Mouse (Mus musculus): Measurements from ENCODE around the gene Fgfr2. TPM values are rescaled to one million over a fixed set of nuclear protein-coding genes. Genes with fewer than 3 reads are reported as not detected.

Gene Fgfr2
- polyA plus RNA-seq, 1 experiment from 2014 or later = 17.2 TPM

DNA sequence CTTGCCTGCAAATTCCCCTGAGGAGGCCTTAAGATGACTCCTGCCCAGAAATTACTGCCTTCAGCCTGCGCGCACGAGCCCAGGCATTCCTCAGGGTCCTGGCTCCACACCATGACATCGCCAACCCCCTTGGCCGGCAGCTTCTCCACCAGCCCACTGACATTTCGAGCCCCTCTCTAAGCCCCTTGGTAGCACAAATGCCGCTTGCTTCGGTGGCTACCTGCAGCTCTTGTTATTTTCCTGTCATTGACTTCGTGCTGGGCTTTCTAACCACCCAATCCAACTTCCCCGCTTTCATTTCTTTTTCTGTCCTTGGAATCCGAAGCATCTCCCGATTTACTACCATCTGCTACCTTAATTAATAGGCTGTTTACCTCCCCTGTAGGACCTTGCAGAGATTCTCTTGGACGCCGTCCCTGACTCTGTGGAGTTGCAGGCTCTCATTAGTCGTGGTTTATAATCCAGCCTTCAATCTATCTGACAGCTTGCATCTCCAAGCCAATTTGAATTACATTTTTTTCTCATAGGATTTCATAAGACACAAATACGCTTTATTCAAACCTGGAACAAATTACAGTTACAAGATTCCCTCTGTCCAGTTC lies 2993.7 kb downstream of the Fgfr2 start:
- no peak overlapping the region for H3K9ac ChIP-seq

GRCm38 (mm10) chr7:130121507-130121906 lies 3001.6 kb downstream of the Fgfr2 start:
- Histone ChIP-seq H3K9ac (no peak overlapping the region), H3K27me3 (no peaks in the 10 kb centered on the region), H3K4me1 (replicated peaks) (no peaks in the 10 kb centered on the region), H3K27ac (no peak overlapping the region), H3K36me3 (no peaks in the 10 kb centered on the region), H3K4me3 (no peak overlapping the region), H3K4me2 (no peak overlapping the region), H3K9me3 (replicated peaks) (no peaks in the 10 kb centered on the region)
- no peak for ATAC-seq (replicated peaks; ENCODE audit: insufficient number of reproducible peaks, insufficient read depth, low FRiP score, low read depth)
- 38% methylated on average over 2 of the region's 2 CpGs for WGBS

More for the DNA sequence above, 2993.7 kb downstream of the Fgfr2 start:
- no peak overlapping the region for H3K27ac ChIP-seq
- no peaks in the 10 kb centered on the region for H3K4me1 ChIP-seq (replicated peaks)
- H3K36me3 ChIP-seq = no peaks in the 10 kb centered on the region
- no peak for ATAC-seq (replicated peaks; ENCODE audit: insufficient number of reproducible peaks, insufficient read depth, low FRiP score, low read depth)
- H3K4me2 ChIP-seq = no peak overlapping the region
- no peaks in the 10 kb centered on the region for H3K27me3 ChIP-seq
- no peaks in the 10 kb centered on the region for H3K9me3 ChIP-seq (replicated peaks)
- 36% methylated on average over 16 of the region's 16 CpGs for WGBS
- no peak overlapping the region for H3K4me3 ChIP-seq

GRCm38 (mm10) chr7:130119466-130119865 lies 3003.7 kb downstream of the Fgfr2 start:
- WGBS = 48% methylated on average over 6 of the region's 6 CpGs
- Histone ChIP-seq H3K4me2 (no peak overlapping the region), H3K4me1 (replicated peaks) (peaks cover under 1% of the 10 kb centered on the region; the same call in 1 of the 2 replicates), H3K27ac (no peak overlapping the region), H3K27me3 (no peaks in the 10 kb centered on the region), H3K9ac (no peak overlapping the region), H3K36me3 (no peaks in the 10 kb centered on the region), H3K4me3 (no peak overlapping the region), H3K9me3 (replicated peaks) (no peaks in the 10 kb centered on the region)
- no peak for ATAC-seq (replicated peaks; ENCODE audit: insufficient number of reproducible peaks, insufficient read depth, low FRiP score, low read depth)

GRCm38 (mm10) chr7:130118726-130119125 lies 3004.4 kb downstream of the Fgfr2 start:
- no peak for ATAC-seq (replicated peaks; ENCODE audit: insufficient number of reproducible peaks, insufficient read depth, low FRiP score, low read depth)
- Histone ChIP-seq H3K36me3 (no peaks in the 10 kb centered on the region), H3K9me3 (replicated peaks) (no peaks in the 10 kb centered on the region), H3K4me3 (no peak overlapping the region), H3K27me3 (no peaks in the 10 kb centered on the region), H3K4me2 (no peak overlapping the region), H3K27ac (no peak overlapping the region), H3K9ac (no peak overlapping the region), H3K4me1 (replicated peaks) (peaks cover 6% of the 10 kb centered on the region)
- WGBS = 36% methylated on average over 4 of the region's 4 CpGs

GRCm38 (mm10) chr7:130117466-130118123 lies 3005.6 kb downstream of the Fgfr2 start:
- H3K4me1 ChIP-seq (replicated peaks) = peaks cover 6% of the 10 kb centered on the region
- no peak overlapping the region for H3K27ac ChIP-seq
- no peak overlapping the region for H3K9ac ChIP-seq
- H3K4me2 ChIP-seq = no peak overlapping the region
- no peaks in the 10 kb centered on the region for H3K36me3 ChIP-seq
- 42% methylated on average over 4 of the region's 4 CpGs for WGBS
- H3K27me3 ChIP-seq = no peaks in the 10 kb centered on the region
- ATAC-seq (replicated peaks; ENCODE audit: insufficient number of reproducible peaks, insufficient read depth, low FRiP score, low read depth) = no peak
- H3K9me3 ChIP-seq (replicated peaks) = no peaks in the 10 kb centered on the region
- no peak overlapping the region for H3K4me3 ChIP-seq

DNA sequence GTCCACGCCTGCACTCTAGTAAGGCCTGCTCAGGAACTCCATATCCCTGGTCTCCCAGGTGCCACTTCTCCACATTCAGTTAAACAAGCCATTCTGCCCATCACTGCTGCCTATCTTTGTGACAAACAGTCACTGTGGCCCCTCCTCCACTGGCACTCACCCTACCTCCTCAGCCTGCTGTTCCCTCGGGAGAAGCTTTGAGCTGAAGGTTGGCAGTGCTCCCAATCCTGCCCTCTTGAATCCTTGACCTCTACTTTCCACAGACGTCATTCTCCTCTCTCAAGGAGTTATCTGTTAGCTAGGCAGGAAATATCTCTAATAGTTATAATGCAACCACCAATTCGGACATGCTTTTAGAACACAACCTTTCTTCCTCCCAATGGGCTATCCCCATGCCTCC lies 3008.7 kb downstream of the Fgfr2 start:
- no peak overlapping the region for H3K4me2 ChIP-seq
- WGBS = 28% methylated on average over 4 of the region's 4 CpGs
- no peak overlapping the region for H3K9ac ChIP-seq
- no peaks in the 10 kb centered on the region for H3K9me3 ChIP-seq (replicated peaks)
- H3K4me3 ChIP-seq = no peak overlapping the region
- H3K27ac ChIP-seq = no peak overlapping the region
- peaks cover 6% of the 10 kb centered on the region for H3K4me1 ChIP-seq (replicated peaks)
- no peaks in the 10 kb centered on the region for H3K27me3 ChIP-seq
- no peak for ATAC-seq (replicated peaks; ENCODE audit: insufficient number of reproducible peaks, insufficient read depth, low FRiP score, low read depth)
- H3K36me3 ChIP-seq = no peaks in the 10 kb centered on the region

Small RNA genes within 50 kb of the gene (microRNA-seq; reads per million reads assigned to microRNA genes)
- 0.63 reads per million for gene Mir7061

Other genes with a start within 250 kb of the Fgfr2 start
- gene Zranb1, start 192.2 kb downstream of the Fgfr2 start, polyA plus RNA-seq (2015; fragmentation: Nextera tagmentation; extraction: Ambion mirVana) = 8.4 and 9.3 TPM in 2 replicates
- 40.8 and 48.8 TPM in 2 replicates for gene Ctbp2, start 1.0 kb upstream of the Fgfr2 start, polyA plus RNA-seq (2015; fragmentation: Nextera tagmentation; extraction: Ambion mirVana)